Mouse (Mus musculus) heart, embryonic 16.5 days (tissue): ENCODE data around the gene Gm45062. TPM values are rescaled to one million over a fixed set of nuclear protein-coding genes. Genes with fewer than 3 reads are reported as not detected.

Source experiments
- ATAC-seq: fragments of 200-750 bp; cut with Nextera tagmentation; replicated peaks from 2 replicates; pipeline ENCODE4 v1.8.0; 2017; ENCODE audit warnings: moderate number of reproducible peaks; ENCODE audit not compliant: insufficient read depth, low FRiP score; ENCODE audit errors: extremely low read depth
- H3K27ac ChIP-seq: fragments of 300-500 bp; sonication (generic); 2 replicates; pipeline ENCODE4 v1.5.1; 2014; ENCODE audit warnings: mild to moderate bottlenecking, low read length, control low read depth, moderate library complexity
- H3K27me3 ChIP-seq: fragments of 300-500 bp; sonication (generic); 2 replicates; pipeline ENCODE4 v1.6.1; 2014; ENCODE audit warnings: low read length, mixed read lengths; ENCODE audit not compliant: control insufficient read depth, insufficient read depth
- H3K36me3 ChIP-seq: fragments of 300-500 bp; sonication (generic); 2 replicates; pipeline ENCODE4 v1.6.1; 2014; ENCODE audit not compliant: control insufficient read depth, insufficient read depth
- H3K4me1 ChIP-seq: fragments of 300-500 bp; sonication (generic); 2 replicates; pipeline ENCODE4 v1.6.1; 2014; ENCODE audit warnings: low read length, mixed read lengths; ENCODE audit not compliant: control insufficient read depth, insufficient read depth
- H3K4me2 ChIP-seq: fragments of 300-500 bp; sonication (generic); 2 replicates; pipeline ENCODE4 v1.6.1; 2014; ENCODE audit warnings: low read depth, mild to moderate bottlenecking, control low read depth, low read length
- H3K4me3 ChIP-seq: fragments of 300-500 bp; sonication (generic); 2 replicates; pipeline ENCODE4 v1.5.1; 2014; ENCODE audit warnings: mild to moderate bottlenecking, control low read depth, low read length
- H3K9ac ChIP-seq: fragments of 300-500 bp; sonication (generic); 2 replicates; pipeline ENCODE4 v1.6.1; 2014; ENCODE audit warnings: low read length, control low read depth
- H3K9me3 ChIP-seq: fragments of 300-500 bp; sonication (generic); replicated peaks from 2 replicates; pipeline ENCODE4 v1.6.1; 2016; ENCODE audit warnings: low read length; ENCODE audit not compliant: control insufficient read depth
- WGBS: fragments of 180-500 bp; shearing (Covaris S2); extraction: QIAGEN DNeasy Blood & Tissue Kit; methylation state at CpG from one replicate; pipeline ENCODE4 v1.1.7; 2014; 5-methylcytosine and 5-hydroxymethylcytosine counted together
- polyA plus RNA-seq: library from polyadenylated mRNA; unstranded; fragments of >200 nt; fragmentation: Nextera tagmentation; extraction: Ambion mirVana; gene quantifications from 2 replicates; pipeline ENCODE4 v1.2.1, GENCODE M21; 2015

The Gm45062 gene
- polyA plus RNA-seq, 1 experiment from 2014 or later = 9.1 TPM

DNA sequence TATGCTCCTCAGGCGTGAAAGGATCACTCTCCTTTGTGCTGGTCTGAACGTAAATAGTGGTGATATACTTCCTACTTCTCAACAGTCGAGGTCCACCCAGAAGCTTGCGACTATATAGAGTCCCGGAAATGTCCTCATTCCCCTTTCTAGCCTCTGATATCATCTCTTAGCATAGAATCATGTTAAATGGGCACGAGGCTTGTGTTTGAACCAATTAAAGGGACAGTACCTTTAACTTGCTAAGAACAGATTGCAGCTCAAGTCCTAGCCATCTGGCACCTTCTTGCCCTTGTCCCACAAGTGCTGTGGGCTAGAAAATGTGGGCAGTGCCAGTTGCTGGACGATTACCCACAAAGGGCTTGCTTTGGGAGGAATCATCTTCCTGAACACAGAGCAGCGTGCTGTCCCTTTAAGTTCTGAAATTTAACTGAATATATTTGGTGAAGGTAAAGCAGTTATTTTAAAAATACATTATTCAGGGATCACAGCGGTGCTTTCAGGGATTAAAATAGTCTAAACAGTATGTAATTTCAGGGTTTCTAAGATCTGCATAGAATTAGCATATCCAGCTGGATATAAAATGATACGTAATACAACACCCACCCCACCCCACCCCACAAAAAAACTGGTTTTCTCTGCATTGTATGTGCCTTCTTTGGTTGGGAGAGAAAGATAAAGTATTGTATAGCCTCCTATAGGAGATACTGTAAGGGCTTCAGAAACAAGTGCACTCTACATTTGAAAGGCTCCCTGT lies 153.8 kb downstream of the Gm45062 start:
- Histone ChIP-seq H3K4me1 (peaks cover 13% of the 10 kb centered on the region), H3K27me3 (no peaks in the 10 kb centered on the region), H3K36me3 (no peaks in the 10 kb centered on the region), H3K9ac (no peak overlapping the region), H3K4me2 (no peak overlapping the region), H3K27ac (no peak overlapping the region), H3K9me3 (no peaks in the 10 kb centered on the region), H3K4me3 (no peak overlapping the region)
- ATAC-seq = no peak
- WGBS = 76% methylated on average over 10 of the region's 10 CpGs

DNA sequence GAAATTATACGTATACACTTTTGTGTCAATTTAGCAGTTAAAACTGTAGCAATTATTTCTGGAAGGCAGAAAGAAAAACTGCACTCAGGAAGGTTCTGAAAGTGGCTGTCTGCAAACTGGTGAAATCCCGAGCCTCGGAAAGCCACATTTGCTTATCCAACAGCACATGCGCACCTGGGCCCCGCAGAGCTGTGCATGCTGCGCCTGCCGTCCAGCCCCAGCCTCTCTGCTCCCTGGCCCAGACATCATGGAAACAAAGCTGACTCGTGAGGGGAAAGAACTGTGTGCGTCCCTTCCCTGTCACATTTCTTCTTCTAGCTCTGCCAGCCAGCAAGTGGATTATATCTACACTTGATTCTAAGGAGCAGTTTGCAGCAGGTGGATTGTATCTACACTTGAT lies 154.8 kb downstream of the Gm45062 start:
- ATAC-seq = no peak
- Histone ChIP-seq H3K4me3 (no peak overlapping the region), H3K4me1 (peaks cover 13% of the 10 kb centered on the region), H3K9ac (no peak overlapping the region), H3K27ac (no peak overlapping the region), H3K36me3 (no peaks in the 10 kb centered on the region), H3K9me3 (no peaks in the 10 kb centered on the region), H3K27me3 (no peaks in the 10 kb centered on the region), H3K4me2 (no peak overlapping the region)
- 61% methylated on average over 9 of the region's 9 CpGs for WGBS

DNA sequence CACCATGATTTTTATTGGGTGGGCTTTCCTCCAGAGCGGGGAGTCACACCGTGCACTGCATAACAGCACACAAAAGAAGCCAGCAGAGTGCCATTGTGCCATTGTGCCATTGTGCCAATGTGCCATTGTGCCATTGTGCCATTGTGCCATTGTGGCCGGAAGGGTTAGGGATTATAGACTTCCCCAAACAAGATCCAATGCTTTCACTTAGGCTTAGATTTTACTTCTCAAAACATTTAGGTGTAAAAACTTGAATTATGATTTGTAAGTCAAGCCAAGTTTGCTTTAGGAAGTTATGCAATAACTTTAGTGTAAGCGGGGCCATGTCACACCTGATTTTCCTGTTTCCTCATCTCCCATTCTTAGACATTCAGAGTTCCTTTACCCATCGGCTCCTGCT lies 156.6 kb downstream of the Gm45062 start:
- no peak overlapping the region for H3K9ac ChIP-seq
- no peak overlapping the region for H3K27ac ChIP-seq
- H3K4me3 ChIP-seq = no peak overlapping the region
- H3K4me2 ChIP-seq = no peak overlapping the region
- 90% methylated on average over 5 of the region's 5 CpGs for WGBS
- H3K4me1 ChIP-seq = peaks cover 6% of the 10 kb centered on the region
- no peaks in the 10 kb centered on the region for H3K36me3 ChIP-seq
- ATAC-seq = no peak
- no peaks in the 10 kb centered on the region for H3K9me3 ChIP-seq
- no peaks in the 10 kb centered on the region for H3K27me3 ChIP-seq

DNA sequence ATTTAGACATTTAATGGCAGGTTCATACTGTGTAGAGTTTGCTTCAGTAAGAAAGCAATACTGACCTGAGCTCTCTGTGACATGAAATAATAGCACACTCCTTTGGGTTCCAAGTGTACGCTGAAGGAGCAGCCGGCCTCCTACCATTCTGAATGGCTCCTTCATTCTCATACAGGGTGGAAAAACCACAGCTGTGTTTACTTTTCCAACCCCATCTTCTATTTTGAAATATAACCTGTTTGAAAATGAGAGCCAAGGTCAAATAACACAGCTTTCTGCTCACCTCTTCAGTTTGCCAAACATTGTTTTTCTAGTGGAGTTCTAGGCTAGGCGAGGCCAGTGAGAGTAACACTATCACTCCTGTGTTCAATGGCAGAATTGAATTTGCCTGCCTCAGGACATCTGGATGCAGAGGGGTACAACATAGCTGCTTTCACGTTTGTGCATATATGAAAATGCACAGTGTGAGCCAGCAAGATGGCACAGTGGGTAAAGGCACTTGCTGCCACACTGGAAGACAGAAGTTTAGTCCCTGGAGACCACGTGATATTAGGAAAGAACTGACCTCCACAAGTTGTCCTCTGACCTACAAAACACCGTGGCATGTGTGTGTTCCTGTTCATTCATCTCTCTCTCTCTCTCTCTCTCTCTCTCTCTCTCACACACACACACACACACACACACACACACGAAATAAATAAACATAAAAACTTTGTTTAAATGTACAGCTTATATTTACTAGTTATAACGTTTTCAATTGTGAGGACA lies 157.7 kb downstream of the Gm45062 start:
- no peak overlapping the region for H3K4me2 ChIP-seq
- no peak overlapping the region for H3K27ac ChIP-seq
- H3K4me1 ChIP-seq = peaks cover 10% of the 10 kb centered on the region
- 80% methylated on average over 8 of the region's 8 CpGs for WGBS
- H3K27me3 ChIP-seq = no peaks in the 10 kb centered on the region
- no peaks in the 10 kb centered on the region for H3K36me3 ChIP-seq
- no peak overlapping the region for H3K9ac ChIP-seq
- H3K4me3 ChIP-seq = no peak overlapping the region
- H3K9me3 ChIP-seq = no peaks in the 10 kb centered on the region
- no peak for ATAC-seq

DNA sequence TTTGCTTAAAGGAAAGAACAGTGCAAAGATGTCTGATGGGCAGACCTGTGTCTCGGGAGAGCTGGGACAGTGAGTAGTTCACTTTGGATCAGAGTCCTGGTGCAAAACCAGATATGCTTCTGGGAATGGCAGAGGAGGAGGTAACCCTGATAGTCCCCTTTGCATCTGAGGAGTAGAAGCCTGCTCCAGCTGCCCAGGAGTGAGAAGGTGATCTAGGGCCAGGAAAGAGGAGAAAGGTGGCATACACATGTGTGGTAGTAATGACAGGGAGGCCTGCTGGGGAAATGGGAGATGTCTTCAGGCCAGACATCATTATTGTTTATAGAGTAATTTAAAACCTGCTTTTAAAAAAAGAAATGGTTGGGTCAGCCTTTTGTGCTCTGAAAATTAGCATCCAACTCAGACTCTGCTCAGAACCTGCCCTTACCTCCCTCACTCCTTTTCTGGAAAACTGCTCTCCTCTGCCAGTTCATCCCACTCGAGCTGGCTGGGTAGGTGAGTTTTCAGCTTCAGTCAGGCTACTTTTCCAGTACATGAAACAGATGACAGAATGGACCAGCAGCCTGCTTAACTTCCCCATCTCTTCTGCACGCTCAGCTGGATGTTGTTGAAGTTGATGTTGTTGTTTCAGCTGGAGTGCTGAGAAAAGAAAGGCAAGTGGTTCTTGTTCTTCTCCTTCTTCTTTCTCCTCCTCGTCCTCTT lies 160.4 kb downstream of the Gm45062 start:
- WGBS = 48% methylated on average over 4 of the region's 4 CpGs
- H3K4me2 ChIP-seq = no peak overlapping the region
- H3K27ac ChIP-seq = no peak overlapping the region
- ATAC-seq = no peak
- no peaks in the 10 kb centered on the region for H3K36me3 ChIP-seq
- no peaks in the 10 kb centered on the region for H3K27me3 ChIP-seq
- peaks cover 15% of the 10 kb centered on the region for H3K4me1 ChIP-seq
- H3K9ac ChIP-seq = no peak overlapping the region
- no peak overlapping the region for H3K4me3 ChIP-seq
- no peaks in the 10 kb centered on the region for H3K9me3 ChIP-seq

DNA sequence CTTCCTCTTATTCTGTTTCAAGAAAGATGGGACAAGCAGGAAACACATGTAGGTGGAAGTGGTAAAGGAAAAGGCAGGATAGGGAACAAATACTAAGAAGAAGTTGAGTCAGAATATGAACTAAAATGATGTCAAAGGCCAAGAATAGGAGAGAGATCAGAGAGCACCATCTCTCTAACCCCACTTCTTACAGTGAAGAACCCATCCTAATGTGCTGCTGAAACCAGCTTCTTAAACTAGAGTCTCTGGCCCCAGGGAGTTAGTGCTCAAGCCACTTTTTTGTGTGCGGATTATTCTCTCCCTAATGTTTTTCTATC lies 160.9 kb downstream of the Gm45062 start:
- no peak overlapping the region for H3K4me3 ChIP-seq
- ATAC-seq = no peak
- no peak overlapping the region for H3K9ac ChIP-seq
- no peaks in the 10 kb centered on the region for H3K27me3 ChIP-seq
- WGBS = 96% methylated on average over 1 of the region's 1 CpGs
- H3K36me3 ChIP-seq = no peaks in the 10 kb centered on the region
- H3K9me3 ChIP-seq = no peaks in the 10 kb centered on the region
- no peak overlapping the region for H3K27ac ChIP-seq
- H3K4me1 ChIP-seq = peaks cover 15% of the 10 kb centered on the region
- H3K4me2 ChIP-seq = no peak overlapping the region

DNA sequence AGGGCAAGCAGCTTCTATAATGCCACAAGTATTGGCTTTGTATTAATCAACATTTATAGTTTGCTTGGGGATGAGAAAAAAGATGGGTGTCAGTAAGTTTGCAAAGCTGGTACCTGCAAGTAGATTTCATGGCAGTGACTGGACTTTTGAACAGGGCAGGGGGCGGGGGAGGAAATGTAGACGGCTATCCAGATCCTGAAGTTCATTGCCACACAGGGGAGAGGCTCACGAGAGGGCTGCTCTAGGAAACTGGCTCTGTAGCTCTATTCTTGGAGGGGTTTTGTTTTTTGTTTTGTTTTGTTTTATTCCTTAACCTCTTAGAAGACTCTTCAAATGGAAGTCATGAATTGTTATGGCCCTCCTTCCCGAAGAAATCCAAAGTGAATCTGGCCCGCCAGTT lies 162.2 kb downstream of the Gm45062 start:
- Histone ChIP-seq H3K27ac (no peak overlapping the region), H3K4me3 (no peak overlapping the region), H3K4me1 (peaks cover 22% of the 10 kb centered on the region), H3K4me2 (no peak overlapping the region), H3K9me3 (no peaks in the 10 kb centered on the region), H3K27me3 (no peaks in the 10 kb centered on the region), H3K36me3 (no peaks in the 10 kb centered on the region), H3K9ac (no peak overlapping the region)
- WGBS = 81% methylated on average over 5 of the region's 5 CpGs
- no peak for ATAC-seq

DNA sequence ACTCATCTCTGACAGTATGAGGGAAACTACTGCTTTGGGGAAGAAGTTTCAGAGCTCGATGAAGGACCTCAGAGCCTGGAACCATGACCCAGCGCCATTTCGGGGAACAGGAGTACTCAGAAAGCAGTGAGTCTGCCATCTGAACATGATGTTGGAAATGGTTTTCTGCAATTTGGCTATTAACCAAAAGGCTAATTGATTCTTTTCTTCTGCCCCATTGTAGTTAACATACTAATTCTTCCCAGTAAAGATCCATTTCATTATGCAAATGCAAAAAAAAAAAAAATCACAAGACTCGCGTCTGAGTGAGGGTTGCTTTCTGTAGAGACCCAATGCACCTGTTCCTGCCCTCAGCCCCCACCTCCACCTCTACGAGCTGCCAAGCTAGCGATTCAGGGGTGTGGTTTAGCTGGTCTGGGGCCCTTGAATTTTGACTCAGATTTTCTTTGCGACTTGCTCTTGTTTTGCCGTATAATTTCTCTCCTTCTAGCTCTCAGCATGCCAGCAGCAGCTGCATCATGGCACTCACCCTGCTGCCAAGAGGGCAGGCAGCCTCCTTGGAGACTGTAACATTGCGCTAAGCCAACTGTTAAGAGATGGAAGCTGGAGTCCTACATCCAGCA lies 162.8 kb downstream of the Gm45062 start:
- Histone ChIP-seq H3K4me2 (no peak overlapping the region), H3K4me1 (peaks cover 22% of the 10 kb centered on the region), H3K9ac (no peak overlapping the region), H3K4me3 (no peak overlapping the region), H3K36me3 (no peaks in the 10 kb centered on the region), H3K27me3 (no peaks in the 10 kb centered on the region), H3K9me3 (no peaks in the 10 kb centered on the region), H3K27ac (no peak overlapping the region)
- 79% methylated on average over 10 of the region's 10 CpGs for WGBS
- no peak for ATAC-seq

DNA sequence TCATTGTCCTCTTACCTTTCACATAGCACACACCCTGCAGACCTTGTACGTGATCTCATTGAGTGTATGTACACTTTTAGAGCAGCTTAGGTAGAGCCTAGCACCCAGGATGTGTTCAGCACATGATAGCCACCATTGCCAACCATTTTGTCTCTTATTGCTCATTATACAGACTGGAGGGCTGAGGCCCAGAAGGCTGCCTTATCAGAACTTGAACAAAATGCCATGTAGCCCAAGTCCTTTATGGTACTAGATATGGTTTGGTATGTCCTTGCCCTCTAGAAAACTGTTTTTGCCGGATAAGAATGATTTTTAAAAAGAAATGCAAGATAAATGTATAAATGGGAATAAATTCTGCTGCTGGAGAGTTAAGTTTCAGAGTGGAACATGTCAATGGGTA lies 163.9 kb downstream of the Gm45062 start:
- WGBS = 90% methylated on average over 2 of the region's 2 CpGs
- ATAC-seq = no peak
- peaks cover 22% of the 10 kb centered on the region for H3K4me1 ChIP-seq

More for the DNA sequence above, 163.9 kb downstream of the Gm45062 start:
- no peak overlapping the region for H3K27ac ChIP-seq
- no peaks in the 10 kb centered on the region for H3K36me3 ChIP-seq
- H3K9me3 ChIP-seq = no peaks in the 10 kb centered on the region
- H3K27me3 ChIP-seq = no peaks in the 10 kb centered on the region
- H3K4me3 ChIP-seq = no peak overlapping the region
- no peak overlapping the region for H3K9ac ChIP-seq
- no peak overlapping the region for H3K4me2 ChIP-seq
